Mouse (Mus musculus): ENCODE measurements around the gene Rarres2. TPM values are rescaled to one million over a fixed set of nuclear protein-coding genes. Genes with fewer than 3 reads are reported as not detected.

The Rarres2 gene
- total and polyA plus RNA-seq, 3 experiments = 0.72 TPM; not detected in 2

GRCm38 (mm10) chr6:48530862-48531261, 41.7 kb downstream of the Rarres2 start:
- Histone ChIP-seq H3K4me2 (ENCODE audit: insufficient read depth, low read depth, poor library complexity, severe bottlenecking) (no peak overlapping the region), H3K79me2 (replicated peaks; ENCODE audit: control insufficient read depth, extremely low read depth, insufficient read depth, poor library complexity, severe bottlenecking) (no peaks in the 10 kb centered on the region), H3K9ac (ENCODE audit: insufficient read depth, low read depth) (no peak overlapping the region), H3K4me3 (replicated peaks in 1 of 3; ENCODE audit: low read depth in 2 of 3, low read length in 2 of 3, poor library complexity in 1 of 3) (no peak overlapping the region), H3K27me3 (replicated peaks) (no peaks in the 10 kb centered on the region), H3K4me1 (ENCODE audit: control insufficient read depth in 1 of 2, insufficient read depth in 2 of 2) (peaks cover 0 to 12% of the 10 kb centered on the region in 2 experiments; a peak in 2 of 4 replicates), H3K36me3 (replicated peaks in 1 of 2; ENCODE audit: control insufficient read depth in 1 of 2, insufficient read depth in 1 of 2, low read length in 1 of 2) (peaks cover 19 to 86% of the 10 kb centered on the region in 2 experiments), H3K27ac (ENCODE audit: insufficient read depth, low read depth) (no peak overlapping the region), H3K9me3 (replicated peaks; ENCODE audit: low read length) (no peaks in the 10 kb centered on the region)
- DNase-seq (ENCODE audit: extremely low read depth) = no peak
- dilution Hi-C loops (cut with MboI; ENCODE audit: extremely low pct_ligation_motif_present, extremely low pct_unique_long_range_greater_than_20kb, low sequenced_read_pairs) = no loop called here
- in situ Hi-C loops (cut with MboI; ENCODE audit: low pct_ligation_motif_present, low pct_unique_long_range_greater_than_20kb, low sequenced_read_pairs) = loop anchor here (25.0 kb wide), 1 partner anchor 344 kb away; no protein-coding TSS in a partner anchor
- TF ChIP-seq ETS1 (conservative IDR thresholded peaks at IDR 0.05; ENCODE audit: low read depth, low read length) = no peak
- TF ChIP-seq MAZ (IDR thresholded peaks at IDR 0.05; ENCODE audit: low read depth, low read length) = no peak
- no peak for TF ChIP-seq RCOR1 (conservative IDR thresholded peaks at IDR 0.05; ENCODE audit: low read depth, low read length)
- no peak for TF ChIP-seq PAX5 (IDR thresholded peaks at IDR 0.05; ENCODE audit: low read length)
- no peak for TF ChIP-seq MEF2A (IDR thresholded peaks at IDR 0.05; ENCODE audit: borderline replicate concordance, low read depth, low read length)
- no peak for TF ChIP-seq JUN (IDR thresholded peaks at IDR 0.05; ENCODE audit: insufficient read depth, low read depth, low read length)
- TF ChIP-seq UBTF (IDR thresholded peaks at IDR 0.05; ENCODE audit: low read depth, low read length) = no peak
- TF ChIP-seq JUND (conservative IDR thresholded peaks at IDR 0.05; ENCODE audit: low read depth, low read length) = no peak

- Histone ChIP-seq H3K4me2 (ENCODE audit: insufficient read depth, low read depth, poor library complexity, severe bottlenecking) (no peak overlapping the region), H3K4me1 (ENCODE audit: control insufficient read depth in 1 of 2, insufficient read depth in 2 of 2) (peaks cover 0 to 3% of the 10 kb centered on the region in 2 experiments; a peak in 1 of 4 replicates), H3K4me3 (replicated peaks in 1 of 3; ENCODE audit: low read depth in 2 of 3, low read length in 2 of 3, poor library complexity in 1 of 3) (no peak overlapping the region), H3K79me2 (replicated peaks; ENCODE audit: control insufficient read depth, extremely low read depth, insufficient read depth, poor library complexity, severe bottlenecking) (no peaks in the 10 kb centered on the region), H3K9me3 (replicated peaks; ENCODE audit: low read length) (no peaks in the 10 kb centered on the region), H3K27ac (ENCODE audit: insufficient read depth, low read depth) (no peak overlapping the region), H3K27me3 (replicated peaks) (no peaks in the 10 kb centered on the region), H3K36me3 (replicated peaks in 1 of 2; ENCODE audit: control insufficient read depth in 1 of 2, insufficient read depth in 1 of 2, low read length in 1 of 2) (peaks cover 19 to 92% of the 10 kb centered on the region in 2 experiments), H3K9ac (ENCODE audit: insufficient read depth, low read depth) (no peak overlapping the region)
- dilution Hi-C loops (cut with MboI; ENCODE audit: extremely low pct_ligation_motif_present, extremely low pct_unique_long_range_greater_than_20kb, low sequenced_read_pairs) = no loop called here
- in situ Hi-C loops (cut with MboI; ENCODE audit: low pct_ligation_motif_present, low pct_unique_long_range_greater_than_20kb, low sequenced_read_pairs) = loop anchor here (25.0 kb wide), 1 partner anchor 343 kb away; no protein-coding TSS in a partner anchor
- DNase-seq (ENCODE audit: extremely low read depth) = no peak
- no peak for TF ChIP-seq ELF1 (IDR thresholded peaks at IDR 0.05; ENCODE audit: low read depth, low read length)
- TF ChIP-seq SIN3A (IDR thresholded peaks at IDR 0.05; ENCODE audit: low read length) = no peak
- TF ChIP-seq E2F4 (IDR thresholded peaks at IDR 0.05; ENCODE audit: insufficient replicate concordance, low read depth, low read length) = no peak
- no peak for TF ChIP-seq MXI1 (IDR thresholded peaks at IDR 0.05; ENCODE audit: low read depth, low read length)
- no peak for TF ChIP-seq MYC (IDR thresholded peaks at IDR 0.05; ENCODE audit: low read depth, low read length)
- TF ChIP-seq JUN (IDR thresholded peaks at IDR 0.05; ENCODE audit: insufficient read depth, low read depth, low read length) = no peak
These were observed 42.6 kb downstream of the Rarres2 start for GRCm38 (mm10) chr6:48529871-48530440.

All from CH12.LX (cell line).